Mouse (Mus musculus): ENCODE measurements at regions not wholly inside any gene's neighbourhood (a gene's known extent, or its start where the extent isn't known, plus 50 kb on each side); places are given as distances from the start of the nearest gene placed in this dataset.

DNA sequence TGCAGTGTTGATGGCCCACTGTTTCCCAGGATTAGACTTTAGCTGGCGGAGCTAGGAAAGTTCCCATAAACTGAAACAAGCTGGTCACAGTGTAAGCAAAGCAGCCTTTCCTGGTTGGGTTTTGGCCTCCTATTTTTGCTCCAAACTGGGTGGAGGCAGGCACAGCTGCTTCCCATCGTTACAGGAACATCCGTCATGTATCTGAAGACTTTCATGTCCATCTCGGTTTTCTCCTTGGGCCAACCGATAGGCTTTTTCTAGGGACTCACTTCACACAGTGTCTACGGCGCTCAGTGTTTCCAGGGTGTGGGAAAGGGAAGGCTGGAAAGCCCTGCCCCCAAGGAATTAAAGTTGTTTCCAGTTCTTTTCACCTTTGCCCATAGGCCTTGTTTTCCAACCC lies 158.6 kb downstream of the Ndfip2 start:
- Histone ChIP-seq H3K4me2 (ENCODE audit: insufficient read depth, low read depth, poor library complexity, severe bottlenecking) (no peak overlapping the region), H3K27ac (ENCODE audit: insufficient read depth, low read depth) (no peak overlapping the region), H3K9ac (ENCODE audit: insufficient read depth, low read depth) (no peak overlapping the region), H3K36me3 (replicated peaks in 1 of 2; ENCODE audit: control insufficient read depth in 1 of 2, insufficient read depth in 1 of 2, low read length in 1 of 2) (no peaks in the 10 kb centered on the region), H3K9me3 (replicated peaks; ENCODE audit: low read length) (peaks cover 8% of the 10 kb centered on the region), H3K27me3 (replicated peaks) (no peaks in the 10 kb centered on the region), H3K79me2 (replicated peaks; ENCODE audit: control insufficient read depth, extremely low read depth, insufficient read depth, poor library complexity, severe bottlenecking) (no peaks in the 10 kb centered on the region), H3K4me3 (replicated peaks in 1 of 3; ENCODE audit: low read depth in 2 of 3, low read length in 2 of 3, poor library complexity in 1 of 3) (no peak overlapping the region), H3K4me1 (ENCODE audit: control insufficient read depth in 1 of 2, insufficient read depth in 2 of 2) (no peaks in the 10 kb centered on the region)
- DNase-seq (ENCODE audit: extremely low read depth): no peak
- TF ChIP-seq CHD1 (IDR thresholded peaks at IDR 0.05; ENCODE audit: low read depth, low read length): no peak
- TF ChIP-seq SIN3A (IDR thresholded peaks at IDR 0.05; ENCODE audit: low read length): no peak
- no peak for TF ChIP-seq IRF4 (IDR thresholded peaks at IDR 0.05; ENCODE audit: low read depth, low read length)
- no peak for TF ChIP-seq ZNF384 (IDR thresholded peaks at IDR 0.05; ENCODE audit: low read depth, low read length)
- TF ChIP-seq EP300 (IDR thresholded peaks at IDR 0.05; ENCODE audit: low read length): no peak
- no peak for TF ChIP-seq MXI1 (IDR thresholded peaks at IDR 0.05; ENCODE audit: low read depth, low read length)
- no peak for TF ChIP-seq UBTF (IDR thresholded peaks at IDR 0.05; ENCODE audit: low read depth, low read length)
- TF ChIP-seq ZMIZ1 (IDR thresholded peaks at IDR 0.05; ENCODE audit: low read depth, low read length): no peak
- TF ChIP-seq TCF12 (IDR thresholded peaks at IDR 0.05; ENCODE audit: low read depth, low read length): no peak
- no peak for TF ChIP-seq CTCF (conservative IDR thresholded peaks at IDR 0.05 in 1 of 2, IDR thresholded peaks at IDR 0.05 in 1 of 2; ENCODE audit: low read depth in 2 of 2, low read length in 2 of 2)
- dilution Hi-C loops (cut with MboI; ENCODE audit: extremely low pct_ligation_motif_present, extremely low pct_unique_long_range_greater_than_20kb, low sequenced_read_pairs) (no loop called here), in situ Hi-C loops (cut with MboI; ENCODE audit: low pct_ligation_motif_present, low pct_unique_long_range_greater_than_20kb, low sequenced_read_pairs) (no loop called here)

DNA sequence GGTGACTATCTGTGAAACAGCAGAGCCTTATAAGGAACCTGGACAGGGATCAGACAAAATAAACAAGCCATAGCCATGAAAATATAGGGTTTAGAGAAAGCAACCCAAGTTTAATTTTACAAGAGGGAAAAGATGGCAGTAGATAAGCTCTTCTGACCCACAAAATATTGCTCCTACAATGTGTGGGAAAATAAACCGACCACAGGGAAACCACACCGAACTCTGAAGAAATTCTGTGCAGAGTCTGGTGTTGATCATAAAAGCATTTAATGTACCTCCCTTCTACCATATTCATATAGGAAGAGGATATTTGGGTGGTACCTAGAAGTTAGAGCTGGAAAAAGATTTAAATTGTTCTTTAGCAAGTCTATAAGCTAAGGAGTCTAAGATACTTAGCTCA lies 146.3 kb downstream of the Ndfip2 start:
- Histone ChIP-seq H3K4me1 (ENCODE audit: control insufficient read depth in 1 of 2, insufficient read depth in 2 of 2) (no peaks in the 10 kb centered on the region), H3K4me2 (ENCODE audit: insufficient read depth, low read depth, poor library complexity, severe bottlenecking) (no peak overlapping the region), H3K79me2 (replicated peaks; ENCODE audit: control insufficient read depth, extremely low read depth, insufficient read depth, poor library complexity, severe bottlenecking) (no peaks in the 10 kb centered on the region), H3K9me3 (replicated peaks; ENCODE audit: low read length) (peaks cover 8% of the 10 kb centered on the region), H3K4me3 (replicated peaks in 1 of 3; ENCODE audit: low read depth in 2 of 3, low read length in 2 of 3, poor library complexity in 1 of 3) (no peak overlapping the region), H3K27ac (ENCODE audit: insufficient read depth, low read depth) (no peak overlapping the region), H3K9ac (ENCODE audit: insufficient read depth, low read depth) (no peak overlapping the region), H3K27me3 (replicated peaks) (no peaks in the 10 kb centered on the region), H3K36me3 (replicated peaks in 1 of 2; ENCODE audit: control insufficient read depth in 1 of 2, insufficient read depth in 1 of 2, low read length in 1 of 2) (no peaks in the 10 kb centered on the region)
- no peak for TF ChIP-seq ZMIZ1 (IDR thresholded peaks at IDR 0.05; ENCODE audit: low read depth, low read length)
- TF ChIP-seq ZKSCAN1 (IDR thresholded peaks at IDR 0.05; ENCODE audit: borderline replicate concordance, low read depth, low read length): no peak
- no peak for TF ChIP-seq USF2 (conservative IDR thresholded peaks at IDR 0.05; ENCODE audit: low read depth, low read length)
- TF ChIP-seq RCOR1 (conservative IDR thresholded peaks at IDR 0.05; ENCODE audit: low read depth, low read length): no peak
- TF ChIP-seq POLR2AphosphoS2 (IDR thresholded peaks at IDR 0.05; ENCODE audit: low read depth, low read length): no peak
- dilution Hi-C loops (cut with MboI; ENCODE audit: extremely low pct_ligation_motif_present, extremely low pct_unique_long_range_greater_than_20kb, low sequenced_read_pairs): no loop called here
- DNase-seq (ENCODE audit: extremely low read depth): no peak
- in situ Hi-C loops (cut with MboI; ENCODE audit: low pct_ligation_motif_present, low pct_unique_long_range_greater_than_20kb, low sequenced_read_pairs): no loop called here

- Histone ChIP-seq H3K36me3 (replicated peaks in 1 of 2; ENCODE audit: control insufficient read depth in 1 of 2, insufficient read depth in 1 of 2, low read length in 1 of 2) (no peaks in the 10 kb centered on the region), H3K9me3 (replicated peaks; ENCODE audit: low read length) (peaks cover 8% of the 10 kb centered on the region), H3K4me3 (replicated peaks in 1 of 3; ENCODE audit: low read depth in 2 of 3, low read length in 2 of 3, poor library complexity in 1 of 3) (no peak overlapping the region), H3K27me3 (replicated peaks) (no peaks in the 10 kb centered on the region), H3K4me1 (ENCODE audit: control insufficient read depth in 1 of 2, insufficient read depth in 2 of 2) (no peaks in the 10 kb centered on the region), H3K9ac (ENCODE audit: insufficient read depth, low read depth) (no peak overlapping the region), H3K79me2 (replicated peaks; ENCODE audit: control insufficient read depth, extremely low read depth, insufficient read depth, poor library complexity, severe bottlenecking) (no peaks in the 10 kb centered on the region), H3K27ac (ENCODE audit: insufficient read depth, low read depth) (no peak overlapping the region), H3K4me2 (ENCODE audit: insufficient read depth, low read depth, poor library complexity, severe bottlenecking) (no peak overlapping the region)
- TF ChIP-seq SIN3A (IDR thresholded peaks at IDR 0.05; ENCODE audit: low read length) (no peak), ETS1 (conservative IDR thresholded peaks at IDR 0.05; ENCODE audit: low read depth, low read length) (no peak), HCFC1 (IDR thresholded peaks at IDR 0.05; ENCODE audit: low read depth, low read length) (no peak), USF1 (IDR thresholded peaks at IDR 0.05; ENCODE audit: low read depth, low read length) (no peak), CTCF (conservative IDR thresholded peaks at IDR 0.05 in 1 of 2, IDR thresholded peaks at IDR 0.05 in 1 of 2; ENCODE audit: low read depth in 2 of 2, low read length in 2 of 2) (no peak), UBTF (IDR thresholded peaks at IDR 0.05; ENCODE audit: low read depth, low read length) (no peak), TCF12 (IDR thresholded peaks at IDR 0.05; ENCODE audit: low read depth, low read length) (no peak), ELF1 (IDR thresholded peaks at IDR 0.05; ENCODE audit: low read depth, low read length) (no peak), USF2 (conservative IDR thresholded peaks at IDR 0.05; ENCODE audit: low read depth, low read length) (no peak), ZMIZ1 (IDR thresholded peaks at IDR 0.05; ENCODE audit: low read depth, low read length) (no peak), ZC3H11A (IDR thresholded peaks at IDR 0.05; ENCODE audit: low read depth, low read length) (no peak), KAT2A (IDR thresholded peaks at IDR 0.05; ENCODE audit: insufficient replicate concordance, low read length) (no peak), GABPA (IDR thresholded peaks at IDR 0.05; ENCODE audit: insufficient replicate concordance, low read depth, low read length) (no peak), POLR2AphosphoS2 (IDR thresholded peaks at IDR 0.05; ENCODE audit: low read depth, low read length) (no peak), ZKSCAN1 (IDR thresholded peaks at IDR 0.05; ENCODE audit: borderline replicate concordance, low read depth, low read length) (no peak), MAX (IDR thresholded peaks at IDR 0.05; ENCODE audit: low read length) (no peak), POLR2A (IDR thresholded peaks at IDR 0.05; ENCODE audit: low read depth, low read length) (no peak)
- no peak for DNase-seq (ENCODE audit: extremely low read depth)
- dilution Hi-C loops (cut with MboI; ENCODE audit: extremely low pct_ligation_motif_present, extremely low pct_unique_long_range_greater_than_20kb, low sequenced_read_pairs): no loop called here
- in situ Hi-C loops (cut with MboI; ENCODE audit: low pct_ligation_motif_present, low pct_unique_long_range_greater_than_20kb, low sequenced_read_pairs): no loop called here
Measured at GRCm38 (mm10) chr14:105404241-105404640, 145.9 kb downstream of the Ndfip2 start.

Measured in CH12.LX (cell line).